Mouse (Mus musculus) CH12.LX (cell line): Measurements from ENCODE around the gene Pdk2. TPM values are rescaled to one million over a fixed set of nuclear protein-coding genes. Genes with fewer than 3 reads are reported as not detected.

Experiments
- DNase-seq: peaks from one replicate; pipeline ENCODE4 v3.0.0-alpha.2; 2013; ENCODE audit errors: extremely low read depth
- H3K27ac ChIP-seq: 2 replicates; pipeline ENCODE4 v1.5.1; 2012; ENCODE audit warnings: low read depth, mild to moderate bottlenecking, control low read depth, moderate library complexity; ENCODE audit not compliant: insufficient read depth
- H3K27me3 ChIP-seq: replicated peaks from 2 replicates; pipeline ENCODE3; 2012; ENCODE audit warnings: inconsistent platforms
- H3K36me3 ChIP-seq, 2 experiments: replicated peaks in 1 of 2; 2 replicates each; pipeline versions ENCODE3 to v1.6.1; 2012; ENCODE audit warnings: inconsistent platforms in 1 of 2, low read length in 1 of 2, mild to moderate bottlenecking in 1 of 2, mixed read lengths in 1 of 2, moderate library complexity in 1 of 2; ENCODE audit not compliant: control insufficient read depth in 1 of 2, insufficient read depth in 1 of 2
- H3K4me1 ChIP-seq, 2 experiments: 2 replicates each; pipeline ENCODE4 v1.6.1; 2012; ENCODE audit warnings: inconsistent platforms in 1 of 2, moderate library complexity in 1 of 2; ENCODE audit not compliant: insufficient read depth in 2 of 2, control insufficient read depth in 1 of 2
- H3K4me2 ChIP-seq: 2 replicates; pipeline ENCODE4 v1.6.1; 2012; ENCODE audit warnings: low read depth, mild to moderate bottlenecking, control low read depth; ENCODE audit not compliant: poor library complexity, insufficient read depth, severe bottlenecking
- H3K4me3 ChIP-seq, 3 experiments: fragments of 150-350 bp in 1 of 3; sonication (generic) in 1 of 3; replicated peaks in 1 of 3; 2 replicates each; pipeline versions ENCODE3 to v1.5.1; 2011 to 2012; ENCODE audit warnings: low read depth in 2 of 3, low read length in 2 of 3, mild to moderate bottlenecking in 2 of 3, moderate library complexity in 2 of 3, control low read depth in 1 of 3, improper control_type of control experiment in 1 of 3, inconsistent platforms in 1 of 3, mixed read lengths in 1 of 3; ENCODE audit not compliant: poor library complexity in 1 of 3
- H3K79me2 ChIP-seq: replicated peaks from 2 replicates; pipeline ENCODE4 v1.6.1; 2012; ENCODE audit warnings: mild to moderate bottlenecking, moderate library complexity; ENCODE audit not compliant: control insufficient read depth, poor library complexity, insufficient read depth, severe bottlenecking; ENCODE audit errors: extremely low read depth
- H3K9ac ChIP-seq: 2 replicates; pipeline ENCODE4 v1.6.1; 2012; ENCODE audit warnings: low read depth, mild to moderate bottlenecking, control low read depth, moderate library complexity; ENCODE audit not compliant: insufficient read depth
- H3K9me3 ChIP-seq: replicated peaks from 2 replicates; pipeline ENCODE3; 2012; ENCODE audit warnings: low read length, inconsistent platforms, mixed read lengths
- BHLHE40 ChIP-seq: IDR thresholded peaks from 2 replicates; pipeline ENCODE4 v1.6.1; 2011; ENCODE audit warnings: mild to moderate bottlenecking, low read depth, low read length, improper control_type of control experiment
- E2F4 ChIP-seq: IDR thresholded peaks from 2 replicates; pipeline ENCODE4 v1.6.1; 2011; ENCODE audit warnings: low read depth, low read length, improper control_type of control experiment; ENCODE audit not compliant: insufficient replicate concordance
- EP300 ChIP-seq: IDR thresholded peaks from 2 replicates; pipeline ENCODE4 v1.6.1; 2011; ENCODE audit warnings: low read length, improper control_type of control experiment
- ETS1 ChIP-seq: conservative IDR thresholded peaks from 2 replicates; pipeline ENCODE4 v1.6.1; 2012; ENCODE audit warnings: low read depth, mild to moderate bottlenecking, inconsistent platforms, low read length, improper control_type of control experiment, moderate library complexity
- JUN ChIP-seq: IDR thresholded peaks from 2 replicates; pipeline ENCODE4 v1.6.1; 2011; ENCODE audit warnings: low read depth, mild to moderate bottlenecking, low read length, improper control_type of control experiment, moderate library complexity; ENCODE audit not compliant: insufficient read depth
- JUND ChIP-seq: conservative IDR thresholded peaks from 2 replicates; pipeline ENCODE4 v1.6.1; 2011; ENCODE audit warnings: low read depth, low read length, improper control_type of control experiment
- MAFK ChIP-seq: IDR thresholded peaks from 2 replicates; pipeline ENCODE4 v1.6.1; 2011; ENCODE audit warnings: low read length, improper control_type of control experiment; ENCODE audit not compliant: insufficient replicate concordance
- MEF2A ChIP-seq: IDR thresholded peaks from 2 replicates; pipeline ENCODE4 v1.6.1; 2014; ENCODE audit warnings: low read depth, mild to moderate bottlenecking, inconsistent platforms, low read length, improper control_type of control experiment, borderline replicate concordance
- MXI1 ChIP-seq: IDR thresholded peaks from 2 replicates; pipeline ENCODE4 v1.6.1; 2011; ENCODE audit warnings: mild to moderate bottlenecking, low read depth, low read length, improper control_type of control experiment
- MYC ChIP-seq: IDR thresholded peaks from 2 replicates; pipeline ENCODE4 v1.6.1; 2011; ENCODE audit warnings: low read depth, mild to moderate bottlenecking, improper control_type of control experiment, low read length
- NELFE ChIP-seq: IDR thresholded peaks from 2 replicates; pipeline ENCODE4 v1.6.1; 2011; ENCODE audit warnings: low read depth, low read length, improper control_type of control experiment
- NRF1 ChIP-seq: IDR thresholded peaks from 2 replicates; pipeline ENCODE4 v1.6.1; 2014; ENCODE audit warnings: low read depth, mild to moderate bottlenecking, inconsistent platforms, low read length, improper control_type of control experiment, moderate library complexity
- POLR2A ChIP-seq: IDR thresholded peaks from 2 replicates; pipeline ENCODE4 v1.6.1; 2011; ENCODE audit warnings: low read depth, mild to moderate bottlenecking, improper control_type of control experiment, low read length
- POLR2AphosphoS2 ChIP-seq: IDR thresholded peaks from 2 replicates; pipeline ENCODE4 v1.6.1; 2011; ENCODE audit warnings: low read depth, low read length, improper control_type of control experiment
- RCOR1 ChIP-seq: conservative IDR thresholded peaks from 2 replicates; pipeline ENCODE4 v1.6.1; 2012; ENCODE audit warnings: low read depth, mild to moderate bottlenecking, inconsistent platforms, low read length, improper control_type of control experiment
- SIN3A ChIP-seq: IDR thresholded peaks from 2 replicates; pipeline ENCODE4 v1.6.1; 2012; ENCODE audit warnings: low read length, improper control_type of control experiment, inconsistent platforms
- SMC3 ChIP-seq: IDR thresholded peaks from 2 replicates; pipeline ENCODE4 v1.6.1; 2011; ENCODE audit warnings: low read depth, low read length, improper control_type of control experiment
- TBP ChIP-seq: conservative IDR thresholded peaks from 2 replicates; pipeline ENCODE4 v1.6.1; 2011; ENCODE audit warnings: low read depth, low read length, improper control_type of control experiment
- TCF12 ChIP-seq: IDR thresholded peaks from 2 replicates; pipeline ENCODE4 v1.6.1; 2014; ENCODE audit warnings: low read depth, mild to moderate bottlenecking, inconsistent platforms, low read length, improper control_type of control experiment
- ZC3H11A ChIP-seq: IDR thresholded peaks from 2 replicates; pipeline ENCODE4 v1.6.1; 2012; ENCODE audit warnings: low read depth, mild to moderate bottlenecking, inconsistent platforms, low read length, improper control_type of control experiment
- ZMIZ1 ChIP-seq: IDR thresholded peaks from 2 replicates; pipeline ENCODE4 v1.6.1; 2012; ENCODE audit warnings: low read depth, mild to moderate bottlenecking, inconsistent platforms, low read length, improper control_type of control experiment
- dilution Hi-C: fragments of 300-500 bp; cut with MboI; formaldehyde crosslinking; loops from 2 replicates; pipeline ENCODE4 v1.14.3; 2020; ENCODE audit warnings: low sequenced_read_pairs; ENCODE audit not compliant: extremely low pct_unique_long_range_greater_than_20kb, extremely low pct_ligation_motif_present
- in situ Hi-C: fragments of 300-500 bp; cut with MboI; formaldehyde crosslinking; loops from 3 replicates; pipeline ENCODE4 v1.14.3; 2019; ENCODE audit warnings: low sequenced_read_pairs, low pct_ligation_motif_present, low pct_unique_long_range_greater_than_20kb, mixed read lengths
- polyA plus RNA-seq: library from polyadenylated mRNA; unstranded; fragments of >175 nt; gene quantifications from 2 replicates; pipeline ENCODE4 v1.2.1, GENCODE M21; 2012; ENCODE audit warnings: low read depth; ENCODE audit not compliant: insufficient read length
- total RNA-seq, 2 experiments: library from RNA; depleted of rRNA; stranded (reverse); fragments of 300-350 nt in 1 of 2; fragments of >200 nt in 1 of 2; gene quantifications; 2 replicates each; pipeline ENCODE4 v1.2.3; 2012 to 2014

Gene Pdk2
- total and polyA plus RNA-seq, 3 experiments = not detected

DNA sequence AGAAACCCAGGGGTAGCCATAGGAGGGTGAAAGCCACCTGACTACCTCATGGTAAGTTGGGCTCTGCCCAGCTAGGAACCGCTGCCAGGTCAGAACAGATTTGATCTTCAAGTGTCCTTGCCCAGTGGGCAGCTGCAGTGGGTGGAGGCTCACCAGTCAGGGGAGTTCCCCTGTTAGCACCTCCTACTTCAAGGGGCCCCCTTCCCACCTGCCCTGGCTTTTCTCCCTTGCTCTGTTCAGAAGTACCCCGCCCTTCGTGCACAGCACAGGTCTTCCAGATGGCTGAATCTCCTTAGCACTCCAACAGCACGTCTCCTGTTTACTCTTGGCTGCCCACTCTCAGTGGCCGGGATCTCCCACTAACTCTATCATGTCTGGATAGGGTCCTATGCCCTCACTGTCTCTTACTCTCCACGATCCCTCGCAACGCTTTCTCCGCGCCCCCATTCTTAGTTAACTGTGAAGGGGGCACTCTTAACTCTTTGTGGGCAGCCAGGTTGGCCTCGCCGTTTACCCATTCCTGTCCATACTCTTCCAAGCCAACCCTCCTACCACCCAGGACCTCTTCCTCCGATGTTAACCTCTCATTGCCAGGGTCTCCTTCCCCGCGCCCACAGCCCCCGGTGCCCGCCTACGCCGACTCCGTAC is 539 bp downstream of the Pdk2 start:
- dilution Hi-C loops (no loop called here), in situ Hi-C loops (loop anchor here (5.0 to 10.0 kb wide), 2 partner anchors 67 to 194 kb away; no protein-coding TSS in a partner anchor)
- Histone ChIP-seq H3K79me2 (no peaks in the 10 kb centered on the region), H3K4me1 (peaks cover 0 to 10% of the 10 kb centered on the region in 2 experiments; a peak in 2 of 4 replicates), H3K4me3 (no peak overlapping the region), H3K27me3 (peaks cover 62% of the 10 kb centered on the region), H3K9ac (no peak overlapping the region), H3K36me3 (peaks cover 12 to 18% of the 10 kb centered on the region in 2 experiments), H3K27ac (no peak overlapping the region), H3K4me2 (no peak overlapping the region), H3K9me3 (no peaks in the 10 kb centered on the region)
- TF ChIP-seq MAFK (no peak), BHLHE40 (no peak), NRF1 (no peak), TCF12 (no peak), RCOR1 (no peak), MEF2A (no peak), EP300 (no peak), JUN (no peak), MYC (no peak), JUND (no peak), ETS1 (no peak), SMC3 (no peak), POLR2A (no peak), ZMIZ1 (no peak), ZC3H11A (no peak), TBP (no peak), POLR2AphosphoS2 (no peak), SIN3A (no peak), E2F4 (no peak)
- no peak for DNase-seq

DNA sequence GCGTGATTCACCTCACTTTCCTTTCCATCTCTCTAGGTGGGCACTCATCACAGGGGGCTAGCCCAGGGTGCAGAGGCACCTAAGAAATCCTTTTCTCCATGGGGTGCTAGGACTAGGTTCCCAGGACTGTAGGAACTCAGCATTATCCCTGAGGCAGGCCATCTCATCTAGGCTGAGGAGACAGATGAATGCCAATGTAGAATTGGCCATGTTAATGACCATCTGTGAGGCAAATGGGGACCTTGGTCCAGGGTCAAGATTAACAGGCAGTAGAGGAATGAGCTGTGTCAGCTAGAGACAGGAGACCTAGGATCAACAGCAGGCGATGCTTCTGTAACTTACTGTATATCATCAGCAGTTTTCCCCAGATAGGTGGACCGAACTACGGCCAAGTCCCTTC is 1.4 kb downstream of the Pdk2 start:
- in situ Hi-C loops = loop anchor here (5.0 to 10.0 kb wide), 2 partner anchors 68 to 195 kb away; no protein-coding TSS in a partner anchor
- Histone ChIP-seq H3K36me3 (peaks cover 4 to 10% of the 10 kb centered on the region in 2 experiments), H3K27me3 (peaks cover 70% of the 10 kb centered on the region), H3K79me2 (no peaks in the 10 kb centered on the region), H3K4me3 (no peak overlapping the region), H3K4me1 (peaks cover 0 to 13% of the 10 kb centered on the region in 2 experiments; a peak in 3 of 4 replicates), H3K9ac (no peak overlapping the region), H3K27ac (no peak overlapping the region), H3K9me3 (no peaks in the 10 kb centered on the region), H3K4me2 (no peak overlapping the region)
- dilution Hi-C loops = no loop called here
- DNase-seq = no peak
- no peak for TF ChIP-seq MAFK
- no peak for TF ChIP-seq SIN3A
- no peak for TF ChIP-seq BHLHE40
- TF ChIP-seq NELFE = no peak
- TF ChIP-seq MXI1 = no peak
